Mouse (Mus musculus): ENCODE measurements at regions not wholly inside any gene's neighbourhood (a gene's known extent, or its start where the extent isn't known, plus 50 kb on each side); places are given as distances from the start of the nearest gene placed in this dataset.
A peak's percentile ranks its signal among the peaks of the same experiment; 100 is the strongest.

- H3K4me2 ChIP-seq (ENCODE audit: low read depth, low read length) = no peak overlapping the region
- H3K27me3 ChIP-seq (ENCODE audit: control insufficient read depth, insufficient read depth, low read length) = no peaks in the 10 kb centered on the region
- H3K36me3 ChIP-seq (replicated peaks; ENCODE audit: control insufficient read depth, insufficient read depth, low read depth, low read length) = no peaks in the 10 kb centered on the region
- H3K4me1 ChIP-seq (ENCODE audit: control insufficient read depth, insufficient read depth, low read length) = peaks cover 2% of the 10 kb centered on the region; the same call in 1 of the 2 replicates
- WGBS = 20% methylated on average over 10 of the region's 10 CpGs
- H3K9me3 ChIP-seq (replicated peaks; ENCODE audit: control insufficient read depth, low read length) = no peaks in the 10 kb centered on the region
- no peak overlapping the region for H3K4me3 ChIP-seq (ENCODE audit: low read depth, low read length)
- ATAC-seq (replicated peaks; ENCODE audit: insufficient number of reproducible peaks, low FRiP score, low TSS enrichment, low read depth) = no peak
- peak overlapping the region; percentile 14; the same call in 1 of the 2 replicates for H3K9ac ChIP-seq (replicated peaks; ENCODE audit: low read length)
- no peak for DNase-seq (ENCODE audit: low spot score)
- no peak overlapping the region for H3K27ac ChIP-seq (replicated peaks; ENCODE audit: low read depth, low read length)
These were observed 85.2 kb upstream of the Tmem189 start for GRCm38 (mm10) chr2:167774806-167775179.

GRCm38 (mm10) chr2:167774166-167774805 lies 84.7 kb upstream of the Tmem189 start:
- ATAC-seq (replicated peaks; ENCODE audit: insufficient number of reproducible peaks, low FRiP score, low TSS enrichment, low read depth) (no peak), DNase-seq (ENCODE audit: low spot score) (no peak)
- 83% methylated on average over 2 of the region's 2 CpGs for WGBS
- Histone ChIP-seq H3K9me3 (replicated peaks; ENCODE audit: control insufficient read depth, low read length) (no peaks in the 10 kb centered on the region), H3K27me3 (ENCODE audit: control insufficient read depth, insufficient read depth, low read length) (no peaks in the 10 kb centered on the region), H3K4me2 (ENCODE audit: low read depth, low read length) (no peak overlapping the region), H3K27ac (replicated peaks; ENCODE audit: low read depth, low read length) (no peak overlapping the region), H3K4me3 (ENCODE audit: low read depth, low read length) (no peak overlapping the region), H3K9ac (replicated peaks; ENCODE audit: low read length) (no peak overlapping the region), H3K36me3 (replicated peaks; ENCODE audit: control insufficient read depth, insufficient read depth, low read depth, low read length) (no peaks in the 10 kb centered on the region), H3K4me1 (ENCODE audit: control insufficient read depth, insufficient read depth, low read length) (peaks cover 2% of the 10 kb centered on the region; the same call in 1 of the 2 replicates)

- Histone ChIP-seq H3K9ac (replicated peaks; ENCODE audit: low read length) (no peak overlapping the region), H3K27me3 (ENCODE audit: control insufficient read depth, insufficient read depth, low read length) (no peaks in the 10 kb centered on the region), H3K4me1 (ENCODE audit: control insufficient read depth, insufficient read depth, low read length) (no peaks in the 10 kb centered on the region), H3K4me2 (ENCODE audit: low read depth, low read length) (no peak overlapping the region), H3K36me3 (replicated peaks; ENCODE audit: control insufficient read depth, insufficient read depth, low read depth, low read length) (no peaks in the 10 kb centered on the region), H3K4me3 (ENCODE audit: low read depth, low read length) (no peak overlapping the region), H3K27ac (replicated peaks; ENCODE audit: low read depth, low read length) (no peak overlapping the region), H3K9me3 (replicated peaks; ENCODE audit: control insufficient read depth, low read length) (no peaks in the 10 kb centered on the region)
- no peak for DNase-seq (ENCODE audit: low spot score)
- no peak for ATAC-seq (replicated peaks; ENCODE audit: insufficient number of reproducible peaks, low FRiP score, low TSS enrichment, low read depth)
- 95% methylated on average over 5 of the region's 5 CpGs for WGBS
These were observed 83.2 kb upstream of the Tmem189 start for GRCm38 (mm10) chr2:167772834-167773233.

- no peak for ATAC-seq (replicated peaks; ENCODE audit: insufficient number of reproducible peaks, low FRiP score, low TSS enrichment, low read depth)
- WGBS = 85% methylated on average over 13 of the region's 13 CpGs
- no peak overlapping the region for H3K27ac ChIP-seq (replicated peaks; ENCODE audit: low read depth, low read length)
These were observed 78.3 kb upstream of the Tmem189 start for GRCm38 (mm10) chr2:167767962-167768361.

GRCm38 (mm10) chr2:167767371-167767770 lies 77.7 kb upstream of the Tmem189 start:
- ATAC-seq (replicated peaks; ENCODE audit: insufficient number of reproducible peaks, low FRiP score, low TSS enrichment, low read depth) = no peak
- H3K27ac ChIP-seq (replicated peaks; ENCODE audit: low read depth, low read length) = no peak overlapping the region
- no peak for DNase-seq (ENCODE audit: low spot score)
- no peak overlapping the region for H3K4me3 ChIP-seq (ENCODE audit: low read depth, low read length)
- WGBS = 79% methylated on average over 8 of the region's 8 CpGs
- H3K4me1 ChIP-seq (ENCODE audit: control insufficient read depth, insufficient read depth, low read length) = no peaks in the 10 kb centered on the region
- H3K36me3 ChIP-seq (replicated peaks; ENCODE audit: control insufficient read depth, insufficient read depth, low read depth, low read length) = no peaks in the 10 kb centered on the region
- H3K27me3 ChIP-seq (ENCODE audit: control insufficient read depth, insufficient read depth, low read length) = no peaks in the 10 kb centered on the region
- H3K9me3 ChIP-seq (replicated peaks; ENCODE audit: control insufficient read depth, low read length) = no peaks in the 10 kb centered on the region
- no peak overlapping the region for H3K9ac ChIP-seq (replicated peaks; ENCODE audit: low read length)
- no peak overlapping the region for H3K4me2 ChIP-seq (ENCODE audit: low read depth, low read length)

More at GRCm38 (mm10) chr2:167767962-167768361, 78.3 kb upstream of the Tmem189 start:
- Histone ChIP-seq H3K9me3 (replicated peaks; ENCODE audit: control insufficient read depth, low read length) (no peaks in the 10 kb centered on the region), H3K27me3 (ENCODE audit: control insufficient read depth, insufficient read depth, low read length) (no peaks in the 10 kb centered on the region), H3K36me3 (replicated peaks; ENCODE audit: control insufficient read depth, insufficient read depth, low read depth, low read length) (no peaks in the 10 kb centered on the region), H3K4me3 (ENCODE audit: low read depth, low read length) (no peak overlapping the region), H3K9ac (replicated peaks; ENCODE audit: low read length) (no peak overlapping the region), H3K4me1 (ENCODE audit: control insufficient read depth, insufficient read depth, low read length) (no peaks in the 10 kb centered on the region), H3K4me2 (ENCODE audit: low read depth, low read length) (no peak overlapping the region)
- DNase-seq (ENCODE audit: low spot score) = no peak

- Histone ChIP-seq H3K27ac (replicated peaks; ENCODE audit: low read depth, low read length) (no peak overlapping the region), H3K4me2 (ENCODE audit: low read depth, low read length) (no peak overlapping the region)
- WGBS = 81% methylated on average over 6 of the region's 6 CpGs
These were observed 76.2 kb upstream of the Tmem189 start for GRCm38 (mm10) chr2:167765811-167766210.

GRCm38 (mm10) chr2:167765072-167765800 lies 75.6 kb upstream of the Tmem189 start:
- ATAC-seq (replicated peaks; ENCODE audit: insufficient number of reproducible peaks, low FRiP score, low TSS enrichment, low read depth) = no peak
- 45% methylated on average over 22 of the region's 22 CpGs for WGBS
- no peak overlapping the region for H3K4me3 ChIP-seq (ENCODE audit: low read depth, low read length)
- H3K27ac ChIP-seq (replicated peaks; ENCODE audit: low read depth, low read length) = no peak overlapping the region
- no peak overlapping the region for H3K4me2 ChIP-seq (ENCODE audit: low read depth, low read length)
- H3K36me3 ChIP-seq (replicated peaks; ENCODE audit: control insufficient read depth, insufficient read depth, low read depth, low read length) = no peaks in the 10 kb centered on the region
- peak overlapping the region; percentile 39 for H3K9ac ChIP-seq (replicated peaks; ENCODE audit: low read length)
- no peaks in the 10 kb centered on the region for H3K4me1 ChIP-seq (ENCODE audit: control insufficient read depth, insufficient read depth, low read length)
- no peaks in the 10 kb centered on the region for H3K9me3 ChIP-seq (replicated peaks; ENCODE audit: control insufficient read depth, low read length)
- no peaks in the 10 kb centered on the region for H3K27me3 ChIP-seq (ENCODE audit: control insufficient read depth, insufficient read depth, low read length)
- DNase-seq (ENCODE audit: low spot score) = peak; percentile 36

More at GRCm38 (mm10) chr2:167765811-167766210, 76.2 kb upstream of the Tmem189 start:
- no peak overlapping the region for H3K4me3 ChIP-seq (ENCODE audit: low read depth, low read length)
- no peaks in the 10 kb centered on the region for H3K27me3 ChIP-seq (ENCODE audit: control insufficient read depth, insufficient read depth, low read length)
- no peak overlapping the region for H3K9ac ChIP-seq (replicated peaks; ENCODE audit: low read length)
- H3K36me3 ChIP-seq (replicated peaks; ENCODE audit: control insufficient read depth, insufficient read depth, low read depth, low read length) = no peaks in the 10 kb centered on the region
- H3K9me3 ChIP-seq (replicated peaks; ENCODE audit: control insufficient read depth, low read length) = no peaks in the 10 kb centered on the region
- H3K4me1 ChIP-seq (ENCODE audit: control insufficient read depth, insufficient read depth, low read length) = no peaks in the 10 kb centered on the region
- ATAC-seq (replicated peaks; ENCODE audit: insufficient number of reproducible peaks, low FRiP score, low TSS enrichment, low read depth) = no peak
- no peak for DNase-seq (ENCODE audit: low spot score)

GRCm38 (mm10) chr2:167763891-167764410 lies 74.3 kb upstream of the Tmem189 start:
- Histone ChIP-seq H3K4me1 (ENCODE audit: control insufficient read depth, insufficient read depth, low read length) (no peaks in the 10 kb centered on the region), H3K27me3 (ENCODE audit: control insufficient read depth, insufficient read depth, low read length) (no peaks in the 10 kb centered on the region), H3K9me3 (replicated peaks; ENCODE audit: control insufficient read depth, low read length) (no peaks in the 10 kb centered on the region), H3K4me3 (ENCODE audit: low read depth, low read length) (no peak overlapping the region), H3K36me3 (replicated peaks; ENCODE audit: control insufficient read depth, insufficient read depth, low read depth, low read length) (no peaks in the 10 kb centered on the region), H3K27ac (replicated peaks; ENCODE audit: low read depth, low read length) (no peak overlapping the region), H3K4me2 (ENCODE audit: low read depth, low read length) (no peak overlapping the region), H3K9ac (replicated peaks; ENCODE audit: low read length) (no peak overlapping the region)
- ATAC-seq (replicated peaks; ENCODE audit: insufficient number of reproducible peaks, low FRiP score, low TSS enrichment, low read depth) (no peak), DNase-seq (ENCODE audit: low spot score) (no peak)
- 88% methylated on average over 7 of the region's 7 CpGs for WGBS
